In the genomic region with DNA sequence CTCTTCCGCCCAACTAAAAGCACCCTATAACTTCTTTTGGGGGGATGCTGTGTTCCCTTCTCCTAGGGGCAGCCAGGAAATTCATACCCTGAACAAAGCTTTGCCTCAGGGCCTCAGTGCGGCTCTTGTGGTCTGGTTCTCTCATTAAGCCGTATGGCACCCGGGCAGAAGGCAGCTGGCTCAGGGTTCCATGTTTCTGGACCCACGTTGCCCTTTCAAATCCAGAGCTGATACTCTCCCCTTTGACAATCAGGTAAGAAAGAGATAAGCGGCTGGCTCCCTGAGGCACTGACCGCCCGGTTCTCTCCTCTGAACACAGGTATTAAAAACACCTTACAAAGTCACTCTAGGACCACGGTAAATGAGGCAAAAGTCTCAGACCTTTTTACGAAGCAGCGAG, we compare ENCODE assay signal across 29 mouse cellular contexts. TPM values are rescaled to one million over a fixed set of nuclear protein-coding genes. Genes with fewer than 3 reads are reported as not detected.
DNase-seq lines count a peak whose midpoint lies in the region; ATAC-seq and TF ChIP-seq lines count a peak whose summit lies in the region.
"Had no signal": no experiment of that assay in that cellular context is flagged by ENCODE, and none has a peak within 500 bp of the region (broad histone marks: within the 10 kb centered on the region; RNA-seq: fewer than 3 reads in every experiment).

No protein-coding gene starts in this region.

- H3K27ac ChIP-seq in limb, embryonic 12.5 days, result 0 out of 2 replicates have a peak overlapping the region, but pooled peaks have one; percentile 12
- no peak overlapping the region for H3K27ac ChIP-seq in limb, embryonic 10.5 days
- peak overlapping the region; percentile 24 for H3K27ac ChIP-seq in ES-Bruce4 (ENCODE audit: insufficient read depth, low read length)
- peak overlapping the region; percentile 91; the same call in 1 of the 2 replicates for H3K27ac ChIP-seq in small intestine, adult 2 months (ENCODE audit: insufficient read depth, low read depth, low read length)
- H3K27ac ChIP-seq: embryonic facial prominence, embryonic 13.5 days; hindbrain, embryonic 15.5 days; kidney, postnatal 0 days had no signal

- no peak for TF ChIP-seq POLR2A in ES-Bruce4 (IDR thresholded peaks at IDR 0.05; ENCODE audit: insufficient read depth, low read length)
- TF ChIP-seq POLR2A in small intestine, adult 2 months (IDR thresholded peaks at IDR 0.05; ENCODE audit: low read depth, low read length), result no peak

- H3K9me3 ChIP-seq in limb, embryonic 12.5 days, result no peaks in the 10 kb centered on the region
- H3K9me3 ChIP-seq in limb, embryonic 10.5 days (replicated peaks), result no peaks in the 10 kb centered on the region
- H3K9me3 ChIP-seq in E14TG2a.4 (ENCODE audit: low read length) (no peaks in the 10 kb centered on the region), ES-Bruce4 (replicated peaks; ENCODE audit: control insufficient read depth, insufficient read depth, low read length, poor library complexity, severe bottlenecking) (no peaks in the 10 kb centered on the region)
- H3K9me3 ChIP-seq: embryonic facial prominence, embryonic 13.5 days; forebrain, embryonic 10.5 days; forebrain, embryonic 15.5 days; hindbrain, embryonic 15.5 days; liver, embryonic 13.5 days had no signal

- H3K4me2 ChIP-seq in limb, embryonic 12.5 days, result no peak overlapping the region
- H3K4me2 ChIP-seq: embryonic facial prominence, embryonic 13.5 days; forebrain, embryonic 15.5 days; heart, embryonic 11.5 days; hindbrain, embryonic 15.5 days; liver, embryonic 13.5 days had no signal

- peaks cover 46% of the 10 kb centered on the region for H3K4me1 ChIP-seq in limb, embryonic 12.5 days (replicated peaks)
- peaks cover 19% of the 10 kb centered on the region for H3K4me1 ChIP-seq in limb, embryonic 10.5 days
- H3K4me1 ChIP-seq in E14TG2a.4 (replicated peaks; ENCODE audit: low read depth, low read length) (peaks cover 100% of the 10 kb centered on the region), ES-Bruce4 (ENCODE audit: control insufficient read depth, insufficient read depth, low read length) (no peaks in the 10 kb centered on the region)
- peaks cover 22% of the 10 kb centered on the region; the same call in 1 of the 2 replicates for H3K4me1 ChIP-seq in small intestine, adult 2 months (ENCODE audit: control insufficient read depth, insufficient read depth, insufficient read length, low read length)

- peaks cover 25% of the 10 kb centered on the region for H3K36me3 ChIP-seq in limb, embryonic 12.5 days
- peaks cover 46% of the 10 kb centered on the region for H3K36me3 ChIP-seq in limb, embryonic 10.5 days
- H3K36me3 ChIP-seq in E14TG2a.4 (ENCODE audit: insufficient read depth, low read length) (peaks cover 59% of the 10 kb centered on the region), ES-Bruce4 (ENCODE audit: control insufficient read depth, insufficient read depth, low read length, poor library complexity, severe bottlenecking) (peaks cover 5% of the 10 kb centered on the region; the same call in 1 of the 2 replicates)
- peaks cover 17% of the 10 kb centered on the region for H3K36me3 ChIP-seq in small intestine, adult 2 months (ENCODE audit: control insufficient read depth, insufficient read depth, low read length)

- H3K9ac ChIP-seq in limb, embryonic 12.5 days (replicated peaks), result no peak overlapping the region
- peak overlapping the region; percentile 33; the same call in 1 of the 2 replicates for H3K9ac ChIP-seq in ES-Bruce4 (ENCODE audit: low read depth, poor library complexity, severe bottlenecking)
- H3K9ac ChIP-seq: embryonic facial prominence, embryonic 13.5 days; forebrain, embryonic 15.5 days; hindbrain, embryonic 15.5 days; liver, embryonic 13.5 days had no signal

- 76% methylated on average over 11 of the region's 11 CpGs for WGBS in limb, embryonic 12.5 days
- 95% methylated on average over 11 of the region's 11 CpGs for WGBS in limb, embryonic 10.5 days
- 41% methylated on average over 11 of the region's 11 CpGs for WGBS in small intestine, adult 2 months

- ATAC-seq in limb, embryonic 12.5 days (ENCODE audit: insufficient number of reproducible peaks, insufficient read depth, low FRiP score, low TSS enrichment, low read depth), result no peak
- ATAC-seq: forebrain, embryonic 15.5 days; inflammation-experienced regulatory T-cells, adult 6 months; midbrain, embryonic 16.5 days; Patski had no signal

- TF ChIP-seq CTCF in E14TG2a.4 (conservative IDR thresholded peaks at IDR 0.05; ENCODE audit: low read length) (no peak), ES-Bruce4 (IDR thresholded peaks at IDR 0.05; ENCODE audit: low read depth, low read length) (no peak)
- no peak for TF ChIP-seq CTCF in small intestine, adult 2 months (IDR thresholded peaks at IDR 0.05; ENCODE audit: extremely low read depth, insufficient read length, insufficient replicate concordance, low read depth, low read length)

- H3K27me3 ChIP-seq in limb, embryonic 12.5 days, result no peaks in the 10 kb centered on the region
- no peaks in the 10 kb centered on the region for H3K27me3 ChIP-seq in limb, embryonic 10.5 days (ENCODE audit: low read depth, poor library complexity, severe bottlenecking)
- H3K27me3 ChIP-seq in E14TG2a.4 (ENCODE audit: insufficient read depth, low read length), result no peaks in the 10 kb centered on the region
- H3K27me3 ChIP-seq in ES-Bruce4 (ENCODE audit: control insufficient read depth, insufficient read depth, low read length, poor library complexity, severe bottlenecking), result no peaks in the 10 kb centered on the region
- H3K27me3 ChIP-seq in small intestine, adult 2 months (ENCODE audit: control insufficient read depth, insufficient read depth, low read length), result no peaks in the 10 kb centered on the region
- H3K27me3 ChIP-seq: embryonic facial prominence, embryonic 13.5 days; forebrain, embryonic 15.5 days; hindbrain, embryonic 15.5 days; liver, embryonic 13.5 days; Patski had no signal

- TF ChIP-seq EP300 in ES-Bruce4 (IDR thresholded peaks at IDR 0.05; ENCODE audit: insufficient read depth, low read depth, low read length), result no peak

- no peak overlapping the region for H3K4me3 ChIP-seq in limb, embryonic 12.5 days (replicated peaks)
- no peak overlapping the region for H3K4me3 ChIP-seq in limb, embryonic 10.5 days
- H3K4me3 ChIP-seq in E14TG2a.4 (replicated peaks; ENCODE audit: low read length) (peak overlapping the region; percentile 68), ES-Bruce4 (ENCODE audit: low read depth, low read length) (peak overlapping the region; percentile 43)
- H3K4me3 ChIP-seq in small intestine, adult 2 months (ENCODE audit: low read depth, low read length), result peak overlapping the region; percentile 42; the same call in 1 of the 2 replicates
- H3K4me3 ChIP-seq: embryonic facial prominence, embryonic 13.5 days; forebrain, embryonic 10.5 days; forebrain, embryonic 15.5 days; hindbrain, embryonic 15.5 days; liver, embryonic 13.5 days had no signal

- DNase-seq in limb, embryonic 10.5 days (ENCODE audit: low spot score), result no peak
- no peak for DNase-seq in adrenal gland, adult 18-20 months (ENCODE audit: low spot score in 2 of 2)
- no peak for DNase-seq in thymus, postnatal 36 days
- DNase-seq: adrenal gland, postnatal 14 days; B cell, adult 2 months; cerebellum, adult 11 months; cerebellum, adult 9-10 months; gastrocnemius, postnatal 25 days; heart, postnatal 4 days; kidney, adult 8-10 months; kidney, postnatal 4 days; liver, embryonic 13.5 days; lung, adult 2 months; lung, postnatal 10 days; right cerebral cortex, postnatal 25 days; spleen, adult 18-20 months had no signal

RNA-seq across cellular contexts. Expression of a gene that starts 17.9 kb away (rescaled TPM):
- polyA plus RNA-seq in limb, embryonic 12.5 days (2016; fragmentation: Nextera tagmentation; extraction: Ambion mirVana), result 0.86 and 1.6 TPM in 2 replicates
- 0.49 and 0.51 TPM in 2 replicates for polyA plus RNA-seq in limb, embryonic 10.5 days (2016; fragmentation: Nextera tagmentation; extraction: Ambion mirVana)
- polyA plus RNA-seq in ES-Bruce4 (2011; ENCODE audit: insufficient read depth, insufficient read length, low read depth, missing spikeins), result 25.8 and 34.7 TPM in 2 replicates
- 2.9 and 10.7 TPM in 2 replicates for polyA plus RNA-seq in small intestine, adult 2 months (2012; rRNA removed)
- under 1 TPM; 0.60 to 0.93 TPM for total RNA-seq in adrenal gland, adult 18-20 months (2021)
- polyA plus RNA-seq: Patski had no signal

RNA-seq across cellular contexts. Expression of a gene that starts 20.5 kb away (rescaled TPM):
- polyA plus RNA-seq in limb, embryonic 12.5 days (2016; fragmentation: Nextera tagmentation; extraction: Ambion mirVana), result 233 TPM in 2 replicates
- 202 and 206 TPM in 2 replicates for polyA plus RNA-seq in limb, embryonic 10.5 days (2016; fragmentation: Nextera tagmentation; extraction: Ambion mirVana)
- polyA plus RNA-seq in ES-Bruce4 (2011; ENCODE audit: insufficient read depth, insufficient read length, low read depth, missing spikeins), result 175 and 190 TPM in 2 replicates
- polyA plus RNA-seq in small intestine, adult 2 months (2012; rRNA removed), result 13.7 and 38.9 TPM in 2 replicates
- 100 to 1,000 TPM; 131 to 145 TPM for total RNA-seq in adrenal gland, adult 18-20 months (2021)

RNA-seq across cellular contexts. Expression of a gene that starts 29.9 kb away (rescaled TPM):
- 65.4 and 70.6 TPM in 2 replicates for polyA plus RNA-seq in limb, embryonic 12.5 days (2016; fragmentation: Nextera tagmentation; extraction: Ambion mirVana)
- polyA plus RNA-seq in limb, embryonic 10.5 days (2016; fragmentation: Nextera tagmentation; extraction: Ambion mirVana), result 40.5 and 57.5 TPM in 2 replicates
- 19.2 and 21.6 TPM in 2 replicates for polyA plus RNA-seq in ES-Bruce4 (2011; ENCODE audit: insufficient read depth, insufficient read length, low read depth, missing spikeins)
- 8.0 and 31.2 TPM in 2 replicates for polyA plus RNA-seq in small intestine, adult 2 months (2012; rRNA removed)
- total RNA-seq in adrenal gland, adult 18-20 months (2021), result 10 to 100 TPM; 52.2 to 81.3 TPM

Comparison
In these comparisons a context has a peak if more than half of its experiments do, and no peak if none do; other contexts are left out.
1. H3K4me3 ChIP-seq: peak in E14TG2a.4 (single experiment), ES-Bruce4 (single experiment) and small intestine, adult 2 months (single experiment); none in limb, embryonic 12.5 days (single experiment) and limb, embryonic 10.5 days (single experiment).